Mouse (Mus musculus) forebrain, embryonic 12.5 days (tissue): ENCODE results near the gene Galnt15. TPM values are rescaled to one million over a fixed set of nuclear protein-coding genes. Genes with fewer than 3 reads are reported as not detected.
A peak's percentile ranks its signal among the peaks of the same experiment; 100 is the strongest.

ENCODE experiments used
- ATAC-seq: fragments of 200-750 bp; cut with Nextera tagmentation; 2 replicates; pipeline ENCODE4 v1.8.0; 2017; ENCODE audit warnings: moderate TSS enrichment; ENCODE audit not compliant: low FRiP score
- H3K27ac ChIP-seq: fragments of 300-500 bp; sonication (generic); 2 replicates; pipeline ENCODE4 v1.5.1; 2016; ENCODE audit warnings: mild to moderate bottlenecking
- H3K27me3 ChIP-seq: fragments of 300-500 bp; sonication (generic); 2 replicates; pipeline ENCODE4 v1.6.1; 2016; ENCODE audit warnings: mild to moderate bottlenecking
- H3K36me3 ChIP-seq: fragments of 300-500 bp; sonication (generic); replicated peaks from 2 replicates; pipeline ENCODE4 v1.6.1; 2016; ENCODE audit warnings: mild to moderate bottlenecking
- H3K4me1 ChIP-seq: fragments of 300-500 bp; sonication (generic); 2 replicates; pipeline ENCODE4 v1.6.1; 2016
- H3K4me2 ChIP-seq: fragments of 300-500 bp; sonication (generic); 2 replicates; pipeline ENCODE4 v1.6.1; 2016; ENCODE audit warnings: mild to moderate bottlenecking, moderate library complexity
- H3K4me3 ChIP-seq: fragments of 300-500 bp; sonication (generic); replicated peaks from 2 replicates; pipeline ENCODE4 v1.5.1; 2016; ENCODE audit warnings: mild to moderate bottlenecking
- H3K9ac ChIP-seq: fragments of 300-500 bp; sonication (generic); 2 replicates; pipeline ENCODE4 v1.6.1; 2016; ENCODE audit warnings: mild to moderate bottlenecking
- H3K9me3 ChIP-seq: fragments of 300-500 bp; sonication (generic); 2 replicates; pipeline ENCODE4 v1.6.1; 2016
- WGBS: fragments of 180-500 bp; shearing (Covaris S2); methylation state at CpG from one replicate; pipeline ENCODE4 v1.1.7; 2016; 5-methylcytosine and 5-hydroxymethylcytosine counted together
- polyA plus RNA-seq: library from polyadenylated mRNA; unstranded; fragments of >200 nt; fragmentation: Nextera tagmentation; extraction: Ambion mirVana; gene quantifications from 2 replicates; pipeline ENCODE4 v1.2.1, GENCODE M21; 2016

The Galnt15 gene
- polyA plus RNA-seq, 1 experiment from 2014 or later, result 0.14 TPM

GRCm38 (mm10) chr14:32016921-32017320 is 11.9 kb upstream of the Galnt15 start:
- peaks cover 15% of the 10 kb centered on the region for H3K4me1 ChIP-seq
- H3K27me3 ChIP-seq, result no peaks in the 10 kb centered on the region
- peak overlapping the region; percentile 35 for H3K4me2 ChIP-seq
- no peak overlapping the region; the same call in 1 of the 2 replicates for H3K9ac ChIP-seq
- peak overlapping the region; percentile 95 for H3K27ac ChIP-seq
- ATAC-seq, result peak; percentile 88
- no peaks in the 10 kb centered on the region for H3K9me3 ChIP-seq
- no peaks in the 10 kb centered on the region for H3K36me3 ChIP-seq
- no peak overlapping the region; the same call in 1 of the 2 replicates for H3K4me3 ChIP-seq
- WGBS, result 1% methylated on average over 7 of the region's 7 CpGs

GRCm38 (mm10) chr14:32017448-32017847 is 11.3 kb upstream of the Galnt15 start:
- WGBS, result 52% methylated on average over 2 of the region's 2 CpGs
- Histone ChIP-seq H3K27me3 (no peaks in the 10 kb centered on the region), H3K4me2 (peak overlapping the region; percentile 35), H3K4me3 (no peak overlapping the region), H3K9ac (no peak overlapping the region), H3K4me1 (peaks cover 19% of the 10 kb centered on the region), H3K9me3 (no peaks in the 10 kb centered on the region), H3K36me3 (no peaks in the 10 kb centered on the region), H3K27ac (peak overlapping the region; percentile 95)
- ATAC-seq, result no peak; the same call in 1 of the 2 replicates

DNA sequence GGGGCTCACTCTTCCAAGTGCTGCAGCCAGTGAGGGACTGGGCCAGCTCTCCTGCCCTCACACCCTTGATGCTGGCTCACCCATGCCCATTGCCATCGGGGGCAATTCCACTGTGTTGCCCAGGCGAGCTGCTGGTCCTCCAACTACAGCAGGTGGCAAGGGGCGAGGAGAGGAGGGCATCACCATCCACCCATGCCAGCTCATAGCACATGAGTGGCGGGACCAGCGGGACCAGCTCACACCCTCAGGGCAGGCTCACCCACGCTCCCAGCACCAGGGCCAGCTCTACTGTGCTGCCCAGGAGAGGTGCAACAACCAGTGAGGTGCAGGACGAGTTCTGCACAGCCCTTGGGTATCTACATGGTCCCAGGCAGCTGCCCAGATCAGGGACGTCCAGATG is 9.7 kb upstream of the Galnt15 start:
- no peak for ATAC-seq
- Histone ChIP-seq H3K4me3 (no peak overlapping the region), H3K27me3 (no peaks in the 10 kb centered on the region), H3K36me3 (no peaks in the 10 kb centered on the region), H3K27ac (no peak overlapping the region), H3K9ac (no peak overlapping the region), H3K4me1 (peaks cover 22% of the 10 kb centered on the region), H3K9me3 (no peaks in the 10 kb centered on the region), H3K4me2 (no peak overlapping the region)
- 89% methylated on average over 7 of the region's 8 CpGs for WGBS

DNA sequence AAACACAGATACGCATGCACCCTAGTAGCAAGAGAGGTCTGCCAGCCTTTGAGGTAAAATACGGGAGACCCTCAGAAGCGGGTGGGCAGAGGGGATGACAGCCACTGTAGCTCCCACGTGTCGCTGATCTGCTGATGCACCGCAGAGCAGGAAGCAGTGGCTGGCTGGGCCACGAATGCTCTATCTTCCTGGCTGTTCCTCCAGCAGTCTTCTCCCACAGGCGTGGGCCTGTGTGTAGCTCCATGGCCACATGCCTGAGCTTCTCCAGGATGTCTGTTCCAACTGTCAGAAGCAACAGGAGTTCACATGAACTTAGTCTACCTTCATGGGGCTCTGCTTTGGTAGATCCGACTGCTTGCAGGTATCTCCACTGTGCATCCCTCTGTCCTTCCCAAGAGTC is 6.8 kb upstream of the Galnt15 start:
- Histone ChIP-seq H3K27me3 (no peaks in the 10 kb centered on the region), H3K4me2 (no peak overlapping the region), H3K27ac (no peak overlapping the region), H3K4me3 (no peak overlapping the region), H3K4me1 (peaks cover 13% of the 10 kb centered on the region), H3K9me3 (no peaks in the 10 kb centered on the region), H3K9ac (no peak overlapping the region), H3K36me3 (no peaks in the 10 kb centered on the region)
- 76% methylated on average over 9 of the region's 9 CpGs for WGBS
- no peak for ATAC-seq

- H3K4me2 ChIP-seq, result no peak overlapping the region
- H3K27me3 ChIP-seq, result no peaks in the 10 kb centered on the region
- no peak for ATAC-seq
- peaks cover 11% of the 10 kb centered on the region for H3K4me1 ChIP-seq
- H3K4me3 ChIP-seq, result no peak overlapping the region
- no peak overlapping the region for H3K9ac ChIP-seq
- no peak overlapping the region for H3K27ac ChIP-seq
- no peaks in the 10 kb centered on the region for H3K36me3 ChIP-seq
- no peaks in the 10 kb centered on the region for H3K9me3 ChIP-seq
Measured at GRCm38 (mm10) chr14:32022450-32022849, 6.3 kb upstream of the Galnt15 start.

DNA sequence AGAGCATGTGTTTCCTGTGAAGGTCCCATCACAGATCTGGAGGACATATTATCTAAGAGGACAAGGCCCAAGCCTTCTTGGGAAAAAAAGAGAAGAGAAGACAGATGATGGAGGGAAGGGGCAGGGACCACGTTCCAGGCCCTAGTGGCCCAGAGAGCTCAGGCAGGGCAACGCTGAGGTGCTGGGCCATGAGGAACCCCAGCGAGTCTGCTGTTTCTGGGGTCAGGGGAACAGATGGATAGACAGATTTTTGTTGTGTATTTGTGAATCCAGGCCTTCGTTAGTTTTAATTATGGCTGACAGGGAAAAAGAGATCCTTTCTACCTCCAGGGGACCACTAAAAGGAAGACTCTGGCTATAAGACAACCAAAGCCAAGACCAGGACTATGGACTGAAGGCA is 4.9 kb upstream of the Galnt15 start:
- Histone ChIP-seq H3K4me2 (no peak overlapping the region), H3K9me3 (no peaks in the 10 kb centered on the region), H3K36me3 (no peaks in the 10 kb centered on the region), H3K27me3 (no peaks in the 10 kb centered on the region), H3K27ac (no peak overlapping the region), H3K4me3 (no peak overlapping the region), H3K4me1 (peaks cover 15% of the 10 kb centered on the region; the same call in 1 of the 2 replicates), H3K9ac (no peak overlapping the region)
- 78% methylated on average over 4 of the region's 4 CpGs for WGBS
- no peak for ATAC-seq

GRCm38 (mm10) chr14:32027218-32027617 is 1.6 kb upstream of the Galnt15 start:
- no peak for ATAC-seq
- Histone ChIP-seq H3K9ac (no peak overlapping the region), H3K4me1 (peaks cover 15% of the 10 kb centered on the region; the same call in 1 of the 2 replicates), H3K4me2 (no peak overlapping the region), H3K36me3 (no peaks in the 10 kb centered on the region), H3K27me3 (peaks cover 3% of the 10 kb centered on the region; the same call in 1 of the 2 replicates), H3K27ac (no peak overlapping the region), H3K9me3 (no peaks in the 10 kb centered on the region), H3K4me3 (no peak overlapping the region)
- WGBS, result 64% methylated on average over 7 of the region's 7 CpGs

DNA sequence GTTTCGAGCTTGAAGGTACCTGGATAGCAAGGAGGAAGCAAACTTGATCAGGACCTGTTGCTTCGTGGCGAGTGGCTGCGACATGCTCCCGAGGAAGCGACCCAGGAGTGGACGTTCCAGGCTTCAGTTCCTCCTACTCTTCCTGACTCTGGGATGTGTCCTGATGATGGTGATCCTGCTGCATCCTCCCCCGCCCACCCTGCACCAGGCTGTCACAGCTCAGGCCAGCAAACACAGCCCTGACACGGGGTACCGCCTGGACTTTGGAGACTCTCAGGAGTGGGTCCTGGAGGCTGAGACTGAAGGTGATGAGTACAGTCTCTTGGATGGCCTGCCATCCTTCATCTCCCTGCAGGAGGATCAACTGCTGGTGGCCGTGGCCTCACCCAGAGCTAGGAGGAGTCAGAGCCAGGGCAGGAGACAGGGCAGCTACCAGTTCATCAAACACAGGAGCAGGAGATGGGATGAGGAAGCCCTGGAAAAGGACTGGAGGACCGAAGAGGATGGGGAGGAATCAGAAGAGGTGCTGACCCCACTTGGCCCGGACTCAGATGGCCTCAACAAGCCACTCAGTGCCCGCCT is 713 bp downstream of the Galnt15 start:
- no peak for ATAC-seq
- WGBS, result 78% methylated on average over 14 of the region's 14 CpGs
- H3K27ac ChIP-seq, result no peak overlapping the region

DNA sequence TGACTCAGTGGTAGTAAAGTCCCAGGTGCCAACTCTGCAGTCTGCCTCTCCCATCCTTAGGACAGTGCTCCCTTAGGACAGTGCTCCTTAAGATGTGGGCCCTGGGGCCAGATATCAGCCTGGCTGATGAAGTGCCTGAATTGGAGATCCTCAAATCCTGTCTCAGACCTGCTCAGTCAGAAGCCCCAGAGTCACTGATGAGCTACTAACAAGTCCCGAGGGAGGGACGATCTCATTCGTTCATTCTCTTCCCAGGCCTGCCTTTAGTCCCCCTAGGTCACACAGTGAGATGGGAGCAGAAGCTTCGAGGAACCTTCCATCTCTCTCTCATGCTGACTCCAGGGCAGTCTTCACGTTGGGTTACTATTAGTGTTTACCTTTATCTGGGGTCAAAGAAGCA is 1.3 kb downstream of the Galnt15 start:
- no peaks in the 10 kb centered on the region for H3K9me3 ChIP-seq
- H3K9ac ChIP-seq, result no peak overlapping the region
- H3K4me3 ChIP-seq, result no peak overlapping the region
- 72% methylated on average over 5 of the region's 5 CpGs for WGBS
- H3K4me2 ChIP-seq, result no peak overlapping the region
- peaks cover 9% of the 10 kb centered on the region; the same call in 1 of the 2 replicates for H3K4me1 ChIP-seq
- H3K27me3 ChIP-seq, result peaks cover 3% of the 10 kb centered on the region; the same call in 1 of the 2 replicates
- H3K27ac ChIP-seq, result no peak overlapping the region
- no peak for ATAC-seq
- H3K36me3 ChIP-seq, result no peaks in the 10 kb centered on the region

More for the DNA sequence above, 713 bp downstream of the Galnt15 start:
- Histone ChIP-seq H3K27me3 (peaks cover 3% of the 10 kb centered on the region; the same call in 1 of the 2 replicates), H3K4me2 (no peak overlapping the region), H3K9ac (no peak overlapping the region), H3K9me3 (no peaks in the 10 kb centered on the region), H3K4me3 (no peak overlapping the region), H3K4me1 (peaks cover 9% of the 10 kb centered on the region; the same call in 1 of the 2 replicates), H3K36me3 (no peaks in the 10 kb centered on the region)

GRCm38 (mm10) chr14:32032522-32032921 is 3.7 kb downstream of the Galnt15 start:
- Histone ChIP-seq H3K4me2 (no peak overlapping the region), H3K4me1 (peaks cover 7% of the 10 kb centered on the region; the same call in 1 of the 2 replicates), H3K9me3 (no peaks in the 10 kb centered on the region), H3K36me3 (no peaks in the 10 kb centered on the region), H3K9ac (no peak overlapping the region), H3K27ac (no peak overlapping the region), H3K4me3 (no peak overlapping the region), H3K27me3 (peaks cover 3% of the 10 kb centered on the region; the same call in 1 of the 2 replicates)
- WGBS, result 7% methylated on average over 4 of the region's 4 CpGs
- ATAC-seq, result peak; percentile 46; the same call in 1 of the 2 replicates

- no peaks in the 10 kb centered on the region for H3K4me1 ChIP-seq
- H3K4me2 ChIP-seq, result no peak overlapping the region
- no peaks in the 10 kb centered on the region for H3K9me3 ChIP-seq
- H3K27me3 ChIP-seq, result no peaks in the 10 kb centered on the region
- 80% methylated on average over 5 of the region's 5 CpGs for WGBS
- H3K36me3 ChIP-seq, result no peaks in the 10 kb centered on the region
- ATAC-seq, result no peak
- no peak overlapping the region for H3K9ac ChIP-seq
- H3K27ac ChIP-seq, result no peak overlapping the region
- H3K4me3 ChIP-seq, result no peak overlapping the region
Measured at GRCm38 (mm10) chr14:32036482-32036881, 7.7 kb downstream of the Galnt15 start.

GRCm38 (mm10) chr14:32037661-32038252 is 9.0 kb downstream of the Galnt15 start:
- no peak overlapping the region for H3K4me2 ChIP-seq
- no peak overlapping the region for H3K27ac ChIP-seq
- H3K4me1 ChIP-seq, result no peaks in the 10 kb centered on the region
- H3K36me3 ChIP-seq, result no peaks in the 10 kb centered on the region
- 81% methylated on average over 8 of the region's 8 CpGs for WGBS
- no peaks in the 10 kb centered on the region for H3K9me3 ChIP-seq
- H3K4me3 ChIP-seq, result no peak overlapping the region
- H3K27me3 ChIP-seq, result no peaks in the 10 kb centered on the region
- no peak for ATAC-seq
- H3K9ac ChIP-seq, result no peak overlapping the region

- Histone ChIP-seq H3K4me3 (no peak overlapping the region), H3K9ac (no peak overlapping the region), H3K27me3 (no peaks in the 10 kb centered on the region), H3K9me3 (no peaks in the 10 kb centered on the region), H3K27ac (no peak overlapping the region), H3K4me1 (no peaks in the 10 kb centered on the region), H3K36me3 (no peaks in the 10 kb centered on the region), H3K4me2 (no peak overlapping the region)
- ATAC-seq, result no peak
- WGBS, result 82% methylated on average over 5 of the region's 5 CpGs
Measured at GRCm38 (mm10) chr14:32042108-32042507, 13.3 kb downstream of the Galnt15 start.
